Mouse (Mus musculus) bone marrow, adult 2 months (tissue): ENCODE data around the gene Mfsd6l. TPM values are rescaled to one million over a fixed set of nuclear protein-coding genes. Genes with fewer than 3 reads are reported as not detected.

ENCODE experiments used
- H3K27ac ChIP-seq: fragments of 200-500 bp; 2 replicates; pipeline ENCODE4 v1.5.1; 2012; ENCODE audit warnings: low read depth, mild to moderate bottlenecking, control low read depth, inconsistent platforms, low read length; ENCODE audit not compliant: control insufficient read depth, poor library complexity, insufficient read depth
- H3K4me1 ChIP-seq: fragments of 200-500 bp; 2 replicates; pipeline ENCODE4 v1.6.1; 2011; ENCODE audit warnings: low read length; ENCODE audit not compliant: control insufficient read depth, insufficient read depth
- H3K4me3 ChIP-seq: fragments of 200-500 bp; replicated peaks from 2 replicates; pipeline ENCODE3; 2011; ENCODE audit warnings: mild to moderate bottlenecking, low read depth, low read length, control low read depth; ENCODE audit not compliant: control insufficient read depth
- CTCF ChIP-seq: fragments of 200-500 bp; IDR thresholded peaks from 2 replicates; pipeline ENCODE4 v1.5.1; 2011; ENCODE audit warnings: low read length, control low read depth; ENCODE audit not compliant: control insufficient read depth, insufficient read depth
- POLR2A ChIP-seq: fragments of 200-500 bp; IDR thresholded peaks from 2 replicates; pipeline ENCODE4 v1.6.1; 2011; ENCODE audit warnings: low read depth, mild to moderate bottlenecking, control low read depth, low read length, borderline replicate concordance; ENCODE audit not compliant: control insufficient read depth
- WGBS: fragments of 180-500 bp; shearing (Covaris S2); methylation state at CpG from one replicate; pipeline ENCODE4 v1.1.7; 2018; 5-methylcytosine and 5-hydroxymethylcytosine counted together
- polyA plus RNA-seq: library from polyadenylated mRNA; stranded (reverse); fragments of >200 nt; gene quantifications from 2 replicates; pipeline ENCODE4 v1.2.4, GENCODE M21; 2011; ENCODE audit warnings: low replicate concordance; ENCODE audit not compliant: missing spikeins, insufficient read depth, insufficient read length

Gene Mfsd6l
- polyA plus RNA-seq, 1 experiment = 0.97 TPM

GRCm38 (mm10) chr11:68583225-68583624, 27.2 kb downstream of the Mfsd6l start:
- no peak overlapping the region for H3K27ac ChIP-seq
- no peaks in the 10 kb centered on the region for H3K4me1 ChIP-seq
- TF ChIP-seq CTCF (no peak), POLR2A (no peak)
- WGBS = 86% methylated on average over 13 of the region's 13 CpGs
- H3K4me3 ChIP-seq = no peak overlapping the region

GRCm38 (mm10) chr11:68583906-68584480, 28.0 kb downstream of the Mfsd6l start:
- 77% methylated on average over 8 of the region's 8 CpGs for WGBS
- no peak overlapping the region for H3K4me3 ChIP-seq
- no peaks in the 10 kb centered on the region for H3K4me1 ChIP-seq
- no peak overlapping the region for H3K27ac ChIP-seq
- TF ChIP-seq POLR2A (no peak), CTCF (no peak)

- Histone ChIP-seq H3K27ac (no peak overlapping the region), H3K4me1 (no peaks in the 10 kb centered on the region), H3K4me3 (no peak overlapping the region)
- TF ChIP-seq POLR2A (no peak), CTCF (peak; percentile 34; the same call in 1 of the 2 replicates)
- whole genome bisulfite sequencing = 19% methylated on average over 3 of the region's 3 CpGs
These were observed 29.9 kb downstream of the Mfsd6l start for GRCm38 (mm10) chr11:68585890-68586289.

GRCm38 (mm10) chr11:68586721-68587120, 30.7 kb downstream of the Mfsd6l start, which contains the start of gene Ccdc42:
TSS of gene Ccdc42 (plus strand) at chr11:68587021.
- H3K4me3 ChIP-seq = no peak within 1 kb of the TSS
- TF ChIP-seq POLR2A (no peak), CTCF (no peak)
- H3K27ac ChIP-seq = no peak within 1 kb of the TSS
- 80% methylated on average over 5 of the region's 5 CpGs for WGBS
- H3K4me1 ChIP-seq = no peaks in the 10 kb centered on the region

GRCm38 (mm10) chr11:68589055-68589809, 33.2 kb downstream of the Mfsd6l start:
- H3K4me3 ChIP-seq = no peak overlapping the region
- no peak overlapping the region for H3K27ac ChIP-seq
- TF ChIP-seq POLR2A = no peak
- TF ChIP-seq CTCF = peak; percentile 86
- no peaks in the 10 kb centered on the region for H3K4me1 ChIP-seq
- 63% methylated on average over 8 of the region's 8 CpGs for whole genome bisulfite sequencing

- H3K4me3 ChIP-seq = no peak overlapping the region
- TF ChIP-seq CTCF (no peak), POLR2A (no peak)
- no peak overlapping the region for H3K27ac ChIP-seq
- no peaks in the 10 kb centered on the region for H3K4me1 ChIP-seq
- 61% methylated on average over 5 of the region's 5 CpGs for whole genome bisulfite sequencing
These were observed 35.7 kb downstream of the Mfsd6l start for GRCm38 (mm10) chr11:68591708-68592107.

- 75% methylated on average over 3 of the region's 3 CpGs for WGBS
- H3K4me3 ChIP-seq = no peak overlapping the region
- H3K4me1 ChIP-seq = no peaks in the 10 kb centered on the region
- no peak overlapping the region for H3K27ac ChIP-seq
- no peak for TF ChIP-seq POLR2A
- no peak for TF ChIP-seq CTCF
These were observed 37.3 kb downstream of the Mfsd6l start for GRCm38 (mm10) chr11:68593247-68593646.

GRCm38 (mm10) chr11:68597912-68598311, 41.9 kb downstream of the Mfsd6l start:
- 33% methylated on average over 2 of the region's 2 CpGs for WGBS
- no peak overlapping the region for H3K27ac ChIP-seq
- H3K4me3 ChIP-seq = no peak overlapping the region
- TF ChIP-seq POLR2A = no peak
- TF ChIP-seq CTCF = no peak
- H3K4me1 ChIP-seq = no peaks in the 10 kb centered on the region
